Mouse (Mus musculus): ENCODE results near the gene C1qtnf1.

DNA sequence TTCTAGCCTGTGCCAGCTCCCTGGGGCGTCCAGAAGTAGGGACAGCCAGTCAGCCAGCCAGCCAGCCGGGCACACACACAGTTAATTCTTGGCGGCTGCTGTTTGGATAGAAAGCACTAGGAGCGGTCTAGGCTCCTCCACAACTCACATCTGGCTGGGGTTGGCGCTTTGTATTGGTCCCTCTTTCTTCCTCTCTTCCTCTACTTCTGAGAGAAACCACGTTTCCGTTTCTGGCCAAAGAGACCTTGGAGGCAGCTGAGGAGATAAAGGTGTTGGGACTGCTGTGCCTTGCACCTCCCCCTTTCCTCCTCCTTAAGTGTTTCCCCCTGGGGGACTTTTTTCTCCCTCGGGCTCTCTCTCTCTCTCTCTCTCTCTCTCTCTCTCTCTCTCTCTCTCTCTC lies at the start of gene C1qtnf1:
- no peak for TF ChIP-seq POLR2A (IDR thresholded peaks at IDR 0.05; ENCODE audit: low read depth, low read length)
- no peak for TF ChIP-seq CTCF (conservative IDR thresholded peaks at IDR 0.05; ENCODE audit: insufficient read depth, insufficient read length, low read depth, low read length)
